Mouse (Mus musculus): ENCODE measurements around the gene Tcf7l1.

Tcf7l1 gene

DNA sequence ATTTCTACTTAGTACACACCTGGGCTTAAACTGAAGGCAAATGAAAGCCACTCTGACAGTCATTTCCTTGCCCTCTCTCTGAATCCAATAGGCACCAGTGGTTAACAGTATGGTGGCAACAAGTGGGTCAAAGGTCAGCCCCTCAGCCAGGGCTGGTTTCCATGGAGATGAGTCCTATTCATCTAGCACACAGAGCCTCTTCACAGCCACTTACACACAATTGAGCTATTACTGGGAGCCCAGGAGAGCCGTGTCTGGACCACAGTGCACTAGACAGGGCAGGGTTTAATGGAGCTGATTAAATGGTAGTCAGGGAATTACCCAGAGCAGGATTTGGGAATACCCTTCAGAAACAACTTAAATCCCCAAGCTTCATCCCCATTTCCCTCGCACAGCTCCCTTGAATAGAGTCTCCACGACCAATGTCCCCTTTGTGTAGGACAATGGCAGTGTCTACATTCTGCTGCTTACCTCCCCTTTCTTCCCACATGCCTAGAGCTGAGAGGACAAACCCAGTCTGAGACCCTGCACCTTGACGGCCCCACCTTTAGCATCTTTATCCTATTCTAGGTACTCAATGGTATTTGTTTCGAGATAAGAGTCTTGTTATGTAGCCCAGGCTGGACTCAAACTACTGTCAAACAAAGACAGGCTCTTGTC is 89.5 kb downstream of the Tcf7l1 start:
- no peak for DNase-seq (ENCODE audit: low spot score in 2 of 2)

DNA sequence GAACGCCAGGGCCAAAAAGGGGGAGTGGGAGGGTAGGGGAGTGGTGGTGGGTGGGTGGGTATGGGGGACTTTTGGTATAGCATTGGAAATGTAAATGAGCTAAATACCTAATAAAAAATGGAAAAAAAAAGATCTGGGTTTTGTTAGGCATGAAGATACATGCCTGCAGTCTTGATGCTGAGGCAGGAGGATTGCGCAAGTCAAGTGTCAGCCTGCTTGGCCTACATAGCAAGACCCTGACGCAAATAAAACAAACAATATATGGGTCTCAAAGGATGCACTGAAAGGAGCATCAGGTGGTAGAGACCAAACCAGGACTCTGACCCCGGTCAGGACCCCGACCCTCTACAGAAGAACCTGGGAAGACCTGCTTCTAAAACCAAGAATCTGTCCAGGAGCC is 90.5 kb downstream of the Tcf7l1 start:
- no peak for DNase-seq (ENCODE audit: low spot score in 2 of 2)

GRCm38 (mm10) chr6:72696601-72697335 is 92.3 kb downstream of the Tcf7l1 start:
- DNase-seq (ENCODE audit: low spot score in 2 of 2) = no peak

- DNase-seq (ENCODE audit: low spot score in 2 of 2) = no peak
Measured at GRCm38 (mm10) chr6:72694791-72695204, 94.3 kb downstream of the Tcf7l1 start.

DNA sequence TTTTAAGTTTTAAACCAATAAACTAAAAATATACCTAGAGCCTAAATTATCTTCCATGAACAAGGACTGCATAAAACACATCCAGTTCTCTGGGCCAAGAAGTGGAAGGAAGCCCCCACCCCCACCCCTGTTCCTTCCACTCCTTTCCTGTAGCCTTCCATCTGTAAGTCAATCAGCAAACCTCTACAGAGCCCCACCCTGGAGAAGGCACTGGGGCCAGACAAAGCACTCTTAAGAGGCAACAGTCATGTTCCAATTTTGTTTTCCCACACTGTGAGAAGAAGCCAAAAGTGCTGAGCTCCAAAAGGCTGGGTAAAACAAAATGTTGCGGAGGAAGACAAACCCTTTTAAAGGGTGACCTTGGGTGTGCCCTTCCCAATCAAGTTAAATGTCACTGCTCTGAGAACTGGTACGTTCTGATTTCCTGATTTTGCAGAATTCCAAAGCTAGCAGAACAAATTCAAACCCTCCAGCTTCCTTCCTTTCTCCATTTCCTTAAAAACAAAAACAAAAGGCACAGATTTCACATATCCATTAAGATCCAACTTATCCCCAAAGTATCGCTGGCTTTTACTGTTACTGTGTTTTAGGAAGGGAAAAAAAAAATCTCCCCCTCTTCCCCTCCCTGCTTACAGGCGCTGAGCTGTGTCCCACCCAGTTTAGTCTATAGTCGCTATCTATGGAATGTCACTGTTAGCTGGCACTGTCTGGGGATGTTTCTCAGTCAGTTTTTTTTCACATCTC is 94.8 kb downstream of the Tcf7l1 start:
- no peak for DNase-seq (ENCODE audit: low spot score in 2 of 2)

- DNase-seq (ENCODE audit: low spot score in 2 of 2) = no peak
Measured at GRCm38 (mm10) chr6:72692469-72692868, 96.6 kb downstream of the Tcf7l1 start.

DNA sequence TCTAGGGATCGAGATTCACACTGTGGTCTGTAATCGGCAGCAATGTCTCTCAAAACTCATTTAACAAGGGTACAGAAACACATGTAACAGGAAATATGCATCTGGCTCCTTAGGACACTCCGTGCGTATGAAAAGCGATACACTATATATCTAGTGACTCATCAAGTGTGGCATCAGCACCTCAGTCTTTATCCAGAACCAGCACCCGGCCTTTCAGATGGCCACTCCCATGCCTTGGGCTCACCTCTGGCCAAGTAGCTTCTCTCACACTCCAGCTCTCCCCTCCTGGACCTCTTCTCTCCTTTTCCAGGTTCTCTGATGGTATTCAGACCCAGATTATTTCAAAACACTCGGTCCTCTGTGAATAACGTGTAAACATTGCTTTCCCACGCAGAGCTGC is 97.5 kb downstream of the Tcf7l1 start:
- no peak for DNase-seq (ENCODE audit: low spot score in 2 of 2)

DNA sequence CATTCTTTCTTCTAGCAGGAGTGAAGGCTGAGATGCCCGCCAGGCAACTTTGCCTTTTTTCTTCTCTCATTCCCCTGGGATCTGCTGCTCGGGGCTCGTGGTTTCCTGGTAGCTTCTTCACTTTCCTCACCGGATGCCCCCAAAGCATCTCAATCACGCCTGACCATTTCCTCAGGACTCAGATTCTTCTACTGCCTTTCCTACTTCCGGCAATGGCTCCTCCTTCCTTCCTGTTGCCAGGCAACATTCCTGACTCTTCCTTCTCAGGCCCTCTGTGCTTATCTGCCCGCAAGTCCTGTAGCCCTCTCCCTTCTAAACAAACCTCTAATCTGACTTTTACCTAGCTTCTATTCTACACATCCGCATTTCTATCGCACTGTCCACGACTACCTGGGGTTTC is 98.5 kb downstream of the Tcf7l1 start:
- DNase-seq (ENCODE audit: low spot score in 2 of 2) = no peak

DNA sequence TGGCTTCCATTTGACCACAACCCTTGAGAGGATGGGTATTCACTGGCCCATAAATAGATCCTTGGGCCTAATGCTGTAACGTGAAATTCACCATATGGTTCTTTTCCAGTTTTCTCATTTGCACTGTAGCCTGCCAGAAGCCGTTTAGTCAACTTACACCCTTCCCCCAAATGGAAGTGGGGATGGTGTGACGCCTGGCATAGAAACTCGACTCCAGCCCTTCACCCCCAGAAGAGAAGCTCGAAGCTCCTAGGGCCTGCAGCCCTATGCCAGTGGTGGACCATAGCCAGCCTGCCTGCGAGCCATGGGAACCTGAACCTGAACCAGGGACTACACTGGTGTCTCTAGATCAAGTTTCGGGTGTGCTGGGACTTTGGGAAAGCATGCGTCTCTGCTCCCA is 99.1 kb downstream of the Tcf7l1 start:
- DNase-seq (ENCODE audit: low spot score in 2 of 2) = no peak

DNA sequence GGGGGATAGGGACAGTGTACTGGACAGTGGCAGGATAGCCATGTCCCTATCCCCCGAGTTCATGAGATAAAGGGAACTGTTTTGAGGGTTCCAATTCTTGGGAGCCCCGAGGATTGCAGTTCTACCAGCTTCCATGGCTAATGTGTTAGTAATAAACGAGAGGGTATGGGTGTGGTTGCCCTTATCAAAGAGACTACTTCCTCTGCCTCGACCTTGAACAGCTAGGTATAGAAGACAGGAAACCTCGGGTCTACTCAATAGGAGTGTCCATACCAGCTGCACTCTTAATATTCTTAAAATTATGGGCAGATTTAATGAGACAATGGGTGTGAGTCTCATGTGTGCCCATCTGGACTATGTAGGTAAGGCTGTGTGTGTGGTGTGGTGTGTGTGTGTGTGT is 100.0 kb downstream of the Tcf7l1 start:
- DNase-seq (ENCODE audit: low spot score in 2 of 2) = no peak

- no peak for DNase-seq (ENCODE audit: low spot score in 2 of 2)
Measured at GRCm38 (mm10) chr6:72685165-72685564, 103.9 kb downstream of the Tcf7l1 start.

DNA sequence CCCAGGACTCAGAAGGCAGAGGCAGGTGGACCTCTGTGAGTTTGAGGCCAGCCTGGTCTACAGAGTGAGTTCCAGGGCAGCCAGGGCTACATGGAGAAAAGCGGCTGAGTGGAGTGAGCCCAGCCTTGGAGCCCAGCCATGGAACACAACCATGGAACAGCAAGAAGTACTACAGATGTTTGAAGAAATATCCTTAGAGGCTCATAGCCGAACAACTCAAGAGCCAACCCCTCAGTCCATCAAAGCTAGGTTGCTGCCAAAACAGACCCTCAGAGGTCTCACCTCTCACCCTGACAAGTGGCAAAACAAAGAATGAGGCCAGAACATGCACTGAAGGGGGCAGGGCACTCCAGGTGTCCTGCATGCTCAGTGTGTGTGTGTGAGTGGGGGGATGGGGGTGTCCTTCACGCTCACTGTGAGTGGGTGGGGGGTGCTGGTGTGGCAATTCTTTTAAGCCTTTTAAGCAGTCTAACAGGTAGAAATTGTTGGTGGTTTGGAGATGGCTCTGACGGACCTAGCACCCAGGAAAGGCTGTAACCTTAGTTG is 104.7 kb downstream of the Tcf7l1 start:
- no peak for DNase-seq (ENCODE audit: low spot score in 2 of 2)

- DNase-seq (ENCODE audit: low spot score in 2 of 2) = no peak
Measured at GRCm38 (mm10) chr6:72682238-72682637, 106.8 kb downstream of the Tcf7l1 start.

DNA sequence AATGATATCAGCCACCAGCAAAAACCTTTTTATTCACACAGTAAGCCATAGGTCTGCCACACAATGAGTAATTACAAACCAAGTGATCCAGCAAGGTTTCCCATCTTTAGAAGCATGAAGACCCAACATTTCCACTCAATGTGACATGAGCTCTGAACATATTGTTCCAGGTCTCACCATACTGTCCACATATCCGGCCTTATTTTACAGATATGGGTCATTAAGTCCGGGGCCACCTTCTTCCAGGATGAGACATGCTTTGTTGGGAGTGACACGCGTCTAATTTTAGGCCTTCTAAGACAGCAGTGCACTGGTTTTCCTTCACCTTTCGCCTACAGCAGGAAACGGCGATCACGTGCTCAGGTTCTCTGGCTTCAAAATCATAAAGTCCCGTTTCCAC is 108.1 kb downstream of the Tcf7l1 start:
- no peak for DNase-seq (ENCODE audit: low spot score in 2 of 2)

GRCm38 (mm10) chr6:72678631-72679030 is 110.4 kb downstream of the Tcf7l1 start:
- no peak for DNase-seq (ENCODE audit: low spot score in 2 of 2)

DNA sequence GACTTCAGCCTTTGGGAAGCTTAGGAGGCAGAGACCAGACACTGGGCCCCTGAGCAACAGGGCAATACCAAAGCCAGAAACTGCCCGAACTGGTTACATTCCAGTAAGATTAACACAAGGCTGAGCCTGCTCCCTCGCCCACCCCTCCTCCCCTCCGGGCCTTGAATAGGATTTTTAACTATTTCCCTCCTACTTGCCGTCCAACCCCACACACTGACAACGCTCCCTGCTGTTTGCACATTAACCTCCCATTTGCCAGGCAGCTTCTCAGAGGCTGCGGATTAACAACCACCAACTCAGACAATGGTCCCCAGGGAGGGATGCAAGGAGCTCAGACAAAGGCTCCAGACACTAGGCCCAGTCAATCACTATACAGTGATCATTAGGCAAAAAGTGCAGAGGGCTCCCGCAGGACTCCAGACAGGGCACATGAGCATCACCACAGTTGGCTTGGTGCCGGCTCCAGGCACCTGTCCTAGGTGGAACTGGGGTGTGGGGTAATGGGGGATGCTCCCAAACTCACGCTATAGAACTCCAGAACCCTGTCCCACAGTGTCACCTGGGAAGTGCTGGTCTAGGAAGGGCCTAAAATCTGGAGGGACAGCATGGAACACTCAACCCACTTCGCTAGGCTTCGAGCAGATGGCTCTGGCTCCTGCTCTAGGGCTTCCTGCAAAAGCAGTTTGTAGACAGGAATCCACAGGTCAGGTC is 111.4 kb downstream of the Tcf7l1 start:
- peak; percentile 47 to 63 for DNase-seq (ENCODE audit: low spot score in 2 of 2)

- DNase-seq (ENCODE audit: low spot score in 2 of 2) = peak in 1 of 2 experiments; percentile 37
Measured at GRCm38 (mm10) chr6:72677079-72677478, 112.0 kb downstream of the Tcf7l1 start.

DNA sequence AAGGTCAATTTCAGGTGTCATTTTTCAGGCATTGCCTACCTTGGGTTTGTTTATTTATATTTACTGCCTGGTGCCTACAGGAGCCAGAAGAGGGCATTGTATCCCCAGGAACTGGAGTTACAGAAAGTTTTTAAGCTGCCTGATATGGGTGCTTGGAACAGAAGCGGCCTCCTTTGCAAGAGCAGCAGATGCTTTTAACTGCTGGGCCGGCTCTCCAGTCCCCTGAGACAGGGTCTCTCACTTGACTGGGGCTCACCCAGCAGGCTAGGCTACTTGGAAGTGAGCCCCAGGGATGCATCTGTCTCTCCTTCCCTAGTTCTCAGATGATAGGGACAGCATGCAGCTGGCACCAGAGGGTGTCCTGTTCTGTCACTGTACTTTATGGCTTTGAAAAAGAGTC is 112.7 kb downstream of the Tcf7l1 start:
- no peak for DNase-seq (ENCODE audit: low spot score in 2 of 2)

DNA sequence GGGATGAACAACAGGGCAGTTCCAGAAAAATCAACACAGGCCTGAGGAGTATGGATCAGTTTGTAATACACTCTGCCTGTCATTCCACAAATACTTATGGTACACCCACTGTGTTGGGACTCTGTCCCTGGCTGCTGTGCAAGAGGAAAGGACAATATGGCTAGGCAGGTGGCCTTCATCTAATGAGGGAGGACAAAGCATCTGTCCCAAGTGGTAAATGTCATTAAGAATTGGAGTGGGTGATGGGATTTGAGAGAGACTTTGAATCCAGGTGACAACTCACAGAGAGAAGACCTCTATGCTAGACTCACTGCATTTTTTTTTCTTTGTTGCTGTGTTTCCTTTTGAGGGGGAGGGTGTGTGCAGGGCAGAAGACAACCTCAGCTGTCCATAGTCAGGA is 115.3 kb downstream of the Tcf7l1 start:
- no peak for DNase-seq (ENCODE audit: low spot score in 2 of 2)

DNA sequence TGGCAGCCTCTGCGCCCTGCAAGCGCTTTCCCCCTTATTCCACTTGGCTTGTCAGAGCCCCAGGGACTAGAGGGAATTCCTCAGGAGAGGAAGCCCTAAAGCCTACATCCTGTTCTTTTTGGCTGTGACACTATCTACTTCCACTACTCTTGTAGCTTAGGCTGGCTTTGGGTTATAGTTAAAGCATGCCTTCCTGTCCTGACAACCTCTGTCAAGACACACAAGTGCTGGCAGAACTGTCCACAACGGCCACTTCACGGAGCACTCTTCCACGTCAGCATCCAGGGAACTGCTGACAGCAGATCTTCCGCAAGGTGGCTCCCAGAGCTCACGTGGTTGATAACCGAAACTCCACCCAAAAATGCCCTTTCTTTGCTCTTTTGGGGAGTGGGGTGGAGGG is 117.9 kb downstream of the Tcf7l1 start:
- no peak for DNase-seq (ENCODE audit: low spot score in 2 of 2)

GRCm38 (mm10) chr6:72667021-72667420 is 122.0 kb downstream of the Tcf7l1 start:
- DNase-seq (ENCODE audit: low spot score in 2 of 2) = peak; percentile 58

GRCm38 (mm10) chr6:72664290-72664689 is 124.8 kb downstream of the Tcf7l1 start:
- DNase-seq (ENCODE audit: low spot score in 2 of 2) = no peak
